Mouse (Mus musculus): Measurements from ENCODE around the gene Tmem128. TPM values are rescaled to one million over a fixed set of nuclear protein-coding genes. Genes with fewer than 3 reads are reported as not detected.

The Tmem128 gene
- polyA plus RNA-seq, 1 experiment, result 39.3 TPM

- no peak for TF ChIP-seq GATA1 (IDR thresholded peaks at IDR 0.05; ENCODE audit: low read length)
Measured at GRCm38 (mm10) chr5:38309795-38310194, 49.8 kb downstream of the Tmem128 start.

Other genes starting within 250 kb of the Tmem128 start
- gene Stx18, start 221.4 kb upstream of the Tmem128 start, polyA plus RNA-seq (2012), result 19.6 and 19.7 TPM in 2 replicates
- gene Nsg1, start 100.3 kb upstream of the Tmem128 start, polyA plus RNA-seq (2012), result not detected in 2 replicates
- 6.0 and 7.6 TPM in 2 replicates for gene Zbtb49, start 39.7 kb upstream of the Tmem128 start, polyA plus RNA-seq (2012)
- gene Lyar, start 39.7 kb upstream of the Tmem128 start, polyA plus RNA-seq (2012), result 167 and 232 TPM in 2 replicates
- gene Otop1, start 15.8 kb downstream of the Tmem128 start, polyA plus RNA-seq (2012), result not detected in 2 replicates
- gene Drd5, start 59.2 kb downstream of the Tmem128 start, polyA plus RNA-seq (2012), result not detected in 2 replicates
- 0.13 and 0.48 TPM in 2 replicates for gene Slc2a9, start 243.0 kb downstream of the Tmem128 start, polyA plus RNA-seq (2012)

Data from G1E-ER4 (cell line).